Mouse (Mus musculus): Measurements from ENCODE around the gene Slc35a1.
"Not testable (repeated sequence)": the region's sequence is repeated elsewhere in the genome, so short reads cannot be mapped to it uniquely, and the experiment has no call there.

The Slc35a1 gene

GRCm38 (mm10) chr4:34686874-34687567 is at the start of gene Slc35a1:
TSS of gene Slc35a1 (minus strand) at chr4:34687438.
- peak; percentile 91 for DNase-seq (ENCODE audit: low spot score)

- DNase-seq (ENCODE audit: low spot score): no peak
Observed at GRCm38 (mm10) chr4:34734461-34734860, 47.2 kb upstream of the Slc35a1 start.

- DNase-seq (ENCODE audit: low spot score): not testable (repeated sequence)
Observed at GRCm38 (mm10) chr4:34733415-34733814, 46.2 kb upstream of the Slc35a1 start.

- peak; percentile 63 for DNase-seq (ENCODE audit: low spot score)
Observed at GRCm38 (mm10) chr4:34729851-34730341, 42.7 kb upstream of the Slc35a1 start, which contains the start of gene Cfap206. TSS of gene Cfap206 (minus strand) at chr4:34730206.

- DNase-seq (ENCODE audit: low spot score): not testable (repeated sequence)
Observed at GRCm38 (mm10) chr4:34725710-34726109, 38.5 kb upstream of the Slc35a1 start.

GRCm38 (mm10) chr4:34724306-34724705 is 37.1 kb upstream of the Slc35a1 start:
- no peak for DNase-seq (ENCODE audit: low spot score)

- DNase-seq (ENCODE audit: low spot score): no peak
Observed at GRCm38 (mm10) chr4:34723186-34723585, 35.9 kb upstream of the Slc35a1 start.

GRCm38 (mm10) chr4:34720127-34720895 is 33.1 kb upstream of the Slc35a1 start:
- no peak for DNase-seq (ENCODE audit: low spot score)

- no peak for DNase-seq (ENCODE audit: low spot score)
Observed at GRCm38 (mm10) chr4:34719421-34719820, 32.2 kb upstream of the Slc35a1 start.

- no peak for DNase-seq (ENCODE audit: low spot score)
Observed at GRCm38 (mm10) chr4:34715062-34715461, 27.8 kb upstream of the Slc35a1 start.

- DNase-seq (ENCODE audit: low spot score): no peak
Observed at GRCm38 (mm10) chr4:34708127-34708526, 20.9 kb upstream of the Slc35a1 start.

GRCm38 (mm10) chr4:34707248-34707647 is 20.0 kb upstream of the Slc35a1 start:
- DNase-seq (ENCODE audit: low spot score): no peak

GRCm38 (mm10) chr4:34703029-34703428 is 15.8 kb upstream of the Slc35a1 start:
- no peak for DNase-seq (ENCODE audit: low spot score)

- DNase-seq (ENCODE audit: low spot score): no peak
Observed at GRCm38 (mm10) chr4:34702231-34702630, 15.0 kb upstream of the Slc35a1 start.

- no peak for DNase-seq (ENCODE audit: low spot score)
Observed at GRCm38 (mm10) chr4:34701528-34701927, 14.3 kb upstream of the Slc35a1 start.

GRCm38 (mm10) chr4:34688021-34688420 is 783 bp upstream of the Slc35a1 start:
- DNase-seq (ENCODE audit: low spot score): no peak

GRCm38 (mm10) chr4:34680530-34680929 is 6.7 kb downstream of the Slc35a1 start:
- no peak for DNase-seq (ENCODE audit: low spot score)

GRCm38 (mm10) chr4:34673721-34674120 is 13.5 kb downstream of the Slc35a1 start:
- no peak for DNase-seq (ENCODE audit: low spot score)

GRCm38 (mm10) chr4:34667923-34668322 is 19.3 kb downstream of the Slc35a1 start:
- DNase-seq (ENCODE audit: low spot score): no peak

GRCm38 (mm10) chr4:34661927-34662326 is 25.3 kb downstream of the Slc35a1 start:
- DNase-seq (ENCODE audit: low spot score): no peak

- DNase-seq (ENCODE audit: low spot score): no peak
Observed at GRCm38 (mm10) chr4:34661514-34661913, 25.7 kb downstream of the Slc35a1 start.

GRCm38 (mm10) chr4:34659012-34659411 is 28.2 kb downstream of the Slc35a1 start:
- no peak for DNase-seq (ENCODE audit: low spot score)

- no peak for DNase-seq (ENCODE audit: low spot score)
Observed at GRCm38 (mm10) chr4:34656101-34656500, 31.1 kb downstream of the Slc35a1 start.
